Mouse (Mus musculus): ENCODE measurements around the gene Olfr812. TPM values are rescaled to one million over a fixed set of nuclear protein-coding genes. Genes with fewer than 3 reads are reported as not detected.
"Not testable (repeated sequence)": the region's sequence is repeated elsewhere in the genome, so short reads cannot be mapped to it uniquely, and the experiment has no call there.

Gene Olfr812
- total RNA-seq (2021), result not detected
- long read RNA-seq, experiment 1, result 0 reads
- long read RNA-seq, experiment 2, result 0 reads

GRCm38 (mm10) chr10:129845994-129846393 is at the start of gene Olfr812:
TSS of gene Olfr812 (minus strand) at chr10:129846094.
- no peak for DNase-seq

- no peak for DNase-seq
Measured at GRCm38 (mm10) chr10:129885934-129886333, 40.0 kb upstream of the Olfr812 start.

GRCm38 (mm10) chr10:129885496-129885895 is 39.6 kb upstream of the Olfr812 start:
- DNase-seq, result not testable (repeated sequence)

GRCm38 (mm10) chr10:129879751-129880150 is 33.9 kb upstream of the Olfr812 start, which contains the start of gene Olfr814:
TSS of gene Olfr814 (minus strand) at chr10:129879851.
- not testable (repeated sequence) for DNase-seq

GRCm38 (mm10) chr10:129855067-129855466 is 9.2 kb upstream of the Olfr812 start, which contains the start of gene Olfr813:
TSS of gene Olfr813 (plus strand) at chr10:129855367.
- no peak for DNase-seq

- DNase-seq, result no peak
Measured at GRCm38 (mm10) chr10:129847343-129847742, 1.4 kb upstream of the Olfr812 start.

- no peak for DNase-seq
Measured at GRCm38 (mm10) chr10:129804296-129804695, 41.6 kb downstream of the Olfr812 start, which contains the start of gene Olfr811. TSS of gene Olfr811 (minus strand) at chr10:129804396.

GRCm38 (mm10) chr10:129794817-129795216 is 51.1 kb downstream of the Olfr812 start, which contains the start of gene Olfr810:
TSS of gene Olfr810 (minus strand) at chr10:129794917.
- no peak for DNase-seq

Other genes with a start within 250 kb of the Olfr812 start
- not detected for gene Olfr796, start 233.5 kb downstream of the Olfr812 start, total RNA-seq (2021)
- not detected for gene Olfr798, start 218.2 kb downstream of the Olfr812 start, total RNA-seq (2021)
- not detected for gene Olfr799, start 208.6 kb downstream of the Olfr812 start, total RNA-seq (2021)
- not detected for gene Olfr800, start 188.4 kb downstream of the Olfr812 start, total RNA-seq (2021)
- gene Olfr801, start 172.2 kb downstream of the Olfr812 start, total RNA-seq (2021), result not detected
- not detected for gene Olfr802, start 157.9 kb downstream of the Olfr812 start, total RNA-seq (2021)
- gene Olfr803, start 151.8 kb downstream of the Olfr812 start, total RNA-seq (2021), result not detected
- not detected for gene Olfr804, start 142.9 kb downstream of the Olfr812 start, total RNA-seq (2021)
- gene Olfr805, start 116.7 kb downstream of the Olfr812 start, total RNA-seq (2021), result not detected
- gene Olfr806, start 104.2 kb downstream of the Olfr812 start, total RNA-seq (2021), result not detected
- gene Olfr807, start 88.3 kb downstream of the Olfr812 start, total RNA-seq (2021), result not detected
- not detected for gene Olfr808, start 80.6 kb downstream of the Olfr812 start, total RNA-seq (2021)
- not detected for gene Olfr809, start 71.5 kb downstream of the Olfr812 start, total RNA-seq (2021)
- not detected for gene Olfr810, start 51.2 kb downstream of the Olfr812 start, total RNA-seq (2021)
- not detected for gene Olfr811, start 41.7 kb downstream of the Olfr812 start, total RNA-seq (2021)
- gene Olfr813, start 9.3 kb upstream of the Olfr812 start, total RNA-seq (2021), result not detected
- gene Olfr814, start 33.8 kb upstream of the Olfr812 start, total RNA-seq (2021), result not detected
- gene Olfr815, start 59.8 kb upstream of the Olfr812 start, total RNA-seq (2021), result not detected
- gene Olfr816, start 69.5 kb upstream of the Olfr812 start, total RNA-seq (2021), result not detected
- not detected for gene Olfr818, start 103.0 kb upstream of the Olfr812 start, total RNA-seq (2021)
- not detected for gene Olfr819, start 121.2 kb upstream of the Olfr812 start, total RNA-seq (2021)
- gene Olfr247, start 130.0 kb upstream of the Olfr812 start, total RNA-seq (2021), result not detected
- not detected for gene Gm10310, start 139.0 kb upstream of the Olfr812 start, total RNA-seq (2021)
- gene Olfr820, start 166.5 kb upstream of the Olfr812 start, total RNA-seq (2021), result not detected
- gene Olfr821, start 184.3 kb upstream of the Olfr812 start, total RNA-seq (2021), result not detected
- not detected for gene Olfr822, start 225.1 kb upstream of the Olfr812 start, total RNA-seq (2021)